Mouse (Mus musculus): ENCODE measurements around the gene Pde6b. TPM values are rescaled to one million over a fixed set of nuclear protein-coding genes. Genes with fewer than 3 reads are reported as not detected.

The Pde6b gene
- polyA plus RNA-seq, 1 experiment from 2014 or later: not detected

- H3K27me3 ChIP-seq (replicated peaks; ENCODE audit: insufficient read depth, low read length): no peaks in the 10 kb centered on the region
- 61% methylated on average over 1 of the region's 1 CpGs for WGBS
Observed at GRCm38 (mm10) chr5:108452422-108452821, 64.2 kb downstream of the Pde6b start.

GRCm38 (mm10) chr5:108454094-108454493 is 65.9 kb downstream of the Pde6b start:
- H3K4me3 ChIP-seq (ENCODE audit: low read depth, low read length): no peak overlapping the region

More at GRCm38 (mm10) chr5:108452422-108452821, 64.2 kb downstream of the Pde6b start:
- Histone ChIP-seq H3K4me3 (ENCODE audit: low read depth, low read length) (no peak overlapping the region), H3K27ac (ENCODE audit: low read length) (no peak overlapping the region), H3K9me3 (ENCODE audit: low read length) (no peaks in the 10 kb centered on the region), H3K9ac (replicated peaks; ENCODE audit: low read depth) (no peak overlapping the region), H3K4me1 (ENCODE audit: insufficient read depth, low read depth, low read length) (no peaks in the 10 kb centered on the region; the same call in 1 of the 2 replicates), H3K36me3 (ENCODE audit: insufficient read depth, low read length) (no peaks in the 10 kb centered on the region), H3K4me2 (replicated peaks; ENCODE audit: low read depth, low read length) (no peak overlapping the region)
- TF ChIP-seq CTCF (IDR thresholded peaks at IDR 0.05): no peak
- DNase-seq (ENCODE audit: low spot score): no peak
- ATAC-seq: no peak

GRCm38 (mm10) chr5:108458706-108459105 is 70.5 kb downstream of the Pde6b start:
- Histone ChIP-seq H3K4me1 (ENCODE audit: insufficient read depth, low read depth, low read length) (peaks cover 16% of the 10 kb centered on the region), H3K4me2 (replicated peaks; ENCODE audit: low read depth, low read length) (no peak overlapping the region), H3K4me3 (ENCODE audit: low read depth, low read length) (no peak overlapping the region), H3K9ac (replicated peaks; ENCODE audit: low read depth) (no peak overlapping the region), H3K36me3 (ENCODE audit: insufficient read depth, low read length) (no peaks in the 10 kb centered on the region), H3K27ac (ENCODE audit: low read length) (no peak overlapping the region), H3K9me3 (ENCODE audit: low read length) (no peaks in the 10 kb centered on the region), H3K27me3 (replicated peaks; ENCODE audit: insufficient read depth, low read length) (no peaks in the 10 kb centered on the region)
- WGBS: 76% methylated on average over 2 of the region's 2 CpGs
- DNase-seq (ENCODE audit: low spot score): no peak
- TF ChIP-seq EP300 (IDR thresholded peaks at IDR 0.05) (no peak), CTCF (IDR thresholded peaks at IDR 0.05) (no peak)
- ATAC-seq: no peak

More at GRCm38 (mm10) chr5:108454094-108454493, 65.9 kb downstream of the Pde6b start:
- 45% methylated on average over 3 of the region's 3 CpGs for WGBS
- Histone ChIP-seq H3K27me3 (replicated peaks; ENCODE audit: insufficient read depth, low read length) (no peaks in the 10 kb centered on the region), H3K36me3 (ENCODE audit: insufficient read depth, low read length) (no peaks in the 10 kb centered on the region), H3K4me2 (replicated peaks; ENCODE audit: low read depth, low read length) (no peak overlapping the region), H3K9ac (replicated peaks; ENCODE audit: low read depth) (no peak overlapping the region), H3K27ac (ENCODE audit: low read length) (no peak overlapping the region), H3K9me3 (ENCODE audit: low read length) (no peaks in the 10 kb centered on the region), H3K4me1 (ENCODE audit: insufficient read depth, low read depth, low read length) (no peaks in the 10 kb centered on the region; the same call in 1 of the 2 replicates)
- TF ChIP-seq CTCF (IDR thresholded peaks at IDR 0.05): no peak
- TF ChIP-seq EP300 (IDR thresholded peaks at IDR 0.05): no peak
- ATAC-seq: no peak
- no peak for DNase-seq (ENCODE audit: low spot score)

GRCm38 (mm10) chr5:108460461-108460860 is 72.3 kb downstream of the Pde6b start:
- WGBS: 36% methylated on average over 6 of the region's 6 CpGs
- DNase-seq (ENCODE audit: low spot score): peak; percentile 16

GRCm38 (mm10) chr5:108461082-108462065 is 73.2 kb downstream of the Pde6b start, which contains the start of gene Pcgf3:
TSS of gene Pcgf3 (plus strand) at chr5:108461232.
- peak within 1 kb of the TSS; percentile 89 for H3K4me2 ChIP-seq (replicated peaks; ENCODE audit: low read depth, low read length)
- TF ChIP-seq CTCF (IDR thresholded peaks at IDR 0.05) (no peak), EP300 (IDR thresholded peaks at IDR 0.05) (no peak)
- ATAC-seq (peak; percentile 98), DNase-seq (ENCODE audit: low spot score) (peak; percentile 99)
- no peaks in the 10 kb centered on the region for H3K27me3 ChIP-seq (replicated peaks; ENCODE audit: insufficient read depth, low read length)
- peak within 1 kb of the TSS; percentile 96 for H3K4me3 ChIP-seq (ENCODE audit: low read depth, low read length)
- H3K9ac ChIP-seq (replicated peaks; ENCODE audit: low read depth): peak within 1 kb of the TSS; percentile 96
- WGBS: under 1% methylated on average over 46 of the region's 62 CpGs
- H3K27ac ChIP-seq (ENCODE audit: low read length): peak within 1 kb of the TSS; percentile 85
- peaks cover 23% of the 10 kb centered on the region for H3K4me1 ChIP-seq (ENCODE audit: insufficient read depth, low read depth, low read length)
- no peaks in the 10 kb centered on the region for H3K9me3 ChIP-seq (ENCODE audit: low read length)
- H3K36me3 ChIP-seq (ENCODE audit: insufficient read depth, low read length): no peaks in the 10 kb centered on the region

More at GRCm38 (mm10) chr5:108460461-108460860, 72.3 kb downstream of the Pde6b start:
- TF ChIP-seq CTCF (IDR thresholded peaks at IDR 0.05) (no peak), EP300 (IDR thresholded peaks at IDR 0.05) (no peak)
- Histone ChIP-seq H3K27ac (ENCODE audit: low read length) (0 out of 2 replicates have a peak overlapping the region, but pooled peaks have one; percentile 9), H3K36me3 (ENCODE audit: insufficient read depth, low read length) (no peaks in the 10 kb centered on the region), H3K9ac (replicated peaks; ENCODE audit: low read depth) (peak overlapping the region; percentile 96; the same call in 1 of the 2 replicates), H3K27me3 (replicated peaks; ENCODE audit: insufficient read depth, low read length) (no peaks in the 10 kb centered on the region), H3K4me2 (replicated peaks; ENCODE audit: low read depth, low read length) (peak overlapping the region; percentile 89), H3K4me3 (ENCODE audit: low read depth, low read length) (peak overlapping the region; percentile 96), H3K4me1 (ENCODE audit: insufficient read depth, low read depth, low read length) (peaks cover 23% of the 10 kb centered on the region), H3K9me3 (ENCODE audit: low read length) (no peaks in the 10 kb centered on the region)
- ATAC-seq: no peak

- H3K9me3 ChIP-seq (ENCODE audit: low read length): no peaks in the 10 kb centered on the region
- peak overlapping the region; percentile 96 for H3K4me3 ChIP-seq (ENCODE audit: low read depth, low read length)
- no peaks in the 10 kb centered on the region for H3K27me3 ChIP-seq (replicated peaks; ENCODE audit: insufficient read depth, low read length)
- H3K4me1 ChIP-seq (ENCODE audit: insufficient read depth, low read depth, low read length): peaks cover 23% of the 10 kb centered on the region
- no peak for ATAC-seq
- no peaks in the 10 kb centered on the region for H3K36me3 ChIP-seq (ENCODE audit: insufficient read depth, low read length)
- peak overlapping the region; percentile 89 for H3K4me2 ChIP-seq (replicated peaks; ENCODE audit: low read depth, low read length)
- H3K27ac ChIP-seq (ENCODE audit: low read length): peak overlapping the region; percentile 85; the same call in 1 of the 2 replicates
- WGBS: 31% methylated on average over 4 of the region's 4 CpGs
- TF ChIP-seq EP300 (IDR thresholded peaks at IDR 0.05) (no peak), CTCF (IDR thresholded peaks at IDR 0.05) (no peak)
- no peak for DNase-seq (ENCODE audit: low spot score)
- H3K9ac ChIP-seq (replicated peaks; ENCODE audit: low read depth): peak overlapping the region; percentile 96
Observed at GRCm38 (mm10) chr5:108462446-108462845, 74.3 kb downstream of the Pde6b start.

Data from lung, postnatal 0 days (tissue).